Mouse (Mus musculus): ENCODE results near the gene Slc22a20.

- TF ChIP-seq CTCF (IDR thresholded peaks at IDR 0.05; ENCODE audit: low read depth, low read length): no peak
- no peak for TF ChIP-seq GATA2 (IDR thresholded peaks at IDR 0.05; ENCODE audit: borderline replicate concordance, low read depth, low read length)
- TF ChIP-seq GATA1 (IDR thresholded peaks at IDR 0.05; ENCODE audit: borderline replicate concordance, low read length): no peak
Measured at GRCm38 (mm10) chr19:5945027-5945426, 40.9 kb downstream of the Slc22a20 start.
